Mouse (Mus musculus) MEL (cell line): ENCODE measurements around the gene Bmp7. TPM values are rescaled to one million over a fixed set of nuclear protein-coding genes. Genes with fewer than 3 reads are reported as not detected.

ENCODE experiments used
- DNase-seq: peaks from one replicate; pipeline ENCODE4 v3.0.0; 2011; ENCODE audit warnings: low read depth, low spot score
- H3K27ac ChIP-seq: 2 replicates; pipeline ENCODE4 v1.5.1; 2012; ENCODE audit warnings: low read depth, mild to moderate bottlenecking, control low read depth, low read length, moderate library complexity; ENCODE audit not compliant: control insufficient read depth
- H3K27me3 ChIP-seq, 2 experiments: fragments of 150-350 bp in 1 of 2; sonication (generic) in 1 of 2; 2 replicates each; pipeline ENCODE4 v1.6.1; 2012; ENCODE audit warnings: low read length in 2 of 2, mild to moderate bottlenecking in 2 of 2, improper control_type of control experiment in 1 of 2, moderate library complexity in 1 of 2; ENCODE audit not compliant: insufficient read depth in 2 of 2, control insufficient read depth in 1 of 2
- H3K36me3 ChIP-seq, 2 experiments: 2 replicates each; pipeline ENCODE4 v1.6.1; 2012 to 2014; ENCODE audit warnings: low read length in 2 of 2, improper control_type of control experiment in 1 of 2, inconsistent platforms in 1 of 2, mild to moderate bottlenecking in 1 of 2; ENCODE audit not compliant: insufficient read depth in 2 of 2, control insufficient read depth in 1 of 2
- H3K4me1 ChIP-seq, 2 experiments: fragments of 150-350 bp in 1 of 2; sonication (generic) in 1 of 2; 2 replicates each; pipeline ENCODE4 v1.6.1; 2012; ENCODE audit warnings: low read length in 2 of 2, improper control_type of control experiment in 1 of 2, mild to moderate bottlenecking in 1 of 2; ENCODE audit not compliant: insufficient read depth in 2 of 2, control insufficient read depth in 1 of 2
- H3K4me3 ChIP-seq, 2 experiments: fragments of 150-350 bp in 1 of 2; sonication (generic) in 1 of 2; 2 replicates each; pipeline ENCODE4 v1.5.1; 2012; ENCODE audit warnings: low read depth in 2 of 2, low read length in 2 of 2, mild to moderate bottlenecking in 2 of 2, moderate library complexity in 2 of 2, control low read depth in 1 of 2, improper control_type of control experiment in 1 of 2; ENCODE audit not compliant: control insufficient read depth in 1 of 2, insufficient read depth in 1 of 2
- H3K79me2 ChIP-seq: 2 replicates; pipeline ENCODE4 v1.6.1; 2012; ENCODE audit warnings: mild to moderate bottlenecking, low read length, moderate library complexity; ENCODE audit not compliant: control insufficient read depth, poor library complexity, insufficient read depth
- H3K9ac ChIP-seq: 2 replicates; pipeline ENCODE4 v1.6.1; 2012; ENCODE audit warnings: low read depth, mild to moderate bottlenecking, control low read depth, low read length, moderate library complexity; ENCODE audit not compliant: control insufficient read depth, poor library complexity, severe bottlenecking
- H3K9me3 ChIP-seq: fragments of 150-350 bp; sonication (generic); replicated peaks from 2 replicates; pipeline ENCODE4 v1.6.1; 2012; ENCODE audit warnings: mild to moderate bottlenecking, low read length, improper control_type of control experiment, moderate library complexity; ENCODE audit not compliant: insufficient read depth
- CHD2 ChIP-seq: IDR thresholded peaks from 2 replicates; pipeline ENCODE4 v1.6.1; 2011; ENCODE audit warnings: low read length, improper control_type of control experiment
- CTCF ChIP-seq, 3 experiments: IDR thresholded peaks in 2 of 3; conservative IDR thresholded peaks in 1 of 3; 2 replicates each; pipeline ENCODE4 v1.5.1; 2011 to 2012; ENCODE audit warnings: low read length in 3 of 3, low read depth in 2 of 3, mild to moderate bottlenecking in 2 of 3, improper control_type of control experiment in 1 of 3, inconsistent platforms in 1 of 3, mixed read lengths in 1 of 3, moderate library complexity in 1 of 3; ENCODE audit not compliant: control insufficient read depth in 1 of 3, insufficient read depth in 1 of 3, poor library complexity in 1 of 3, severe bottlenecking in 1 of 3
- ELF1 ChIP-seq: IDR thresholded peaks from 2 replicates; pipeline ENCODE4 v1.6.1; 2014; ENCODE audit warnings: low read depth, mild to moderate bottlenecking, inconsistent platforms, low read length, improper control_type of control experiment, moderate library complexity
- EP300 ChIP-seq, 2 experiments: IDR thresholded peaks; 2 replicates each; pipeline ENCODE4 v1.6.1; 2011; ENCODE audit warnings: improper control_type of control experiment in 2 of 2, low read length in 2 of 2, low read depth in 1 of 2, mild to moderate bottlenecking in 1 of 2
- ETS1 ChIP-seq: IDR thresholded peaks from 2 replicates; pipeline ENCODE4 v1.6.1; 2012; ENCODE audit warnings: low read depth, mild to moderate bottlenecking, inconsistent platforms, low read length, improper control_type of control experiment, moderate library complexity
- GABPA ChIP-seq: IDR thresholded peaks from 2 replicates; pipeline ENCODE4 v1.6.1; 2012; ENCODE audit warnings: low read depth, mild to moderate bottlenecking, inconsistent platforms, low read length, improper control_type of control experiment, moderate library complexity
- HCFC1 ChIP-seq: IDR thresholded peaks from 2 replicates; pipeline ENCODE4 v1.6.1; 2012; ENCODE audit warnings: low read depth, mild to moderate bottlenecking, inconsistent platforms, low read length, improper control_type of control experiment, moderate library complexity
- KAT2A ChIP-seq: conservative IDR thresholded peaks from 2 replicates; pipeline ENCODE4 v1.6.1; 2012; ENCODE audit warnings: low read depth, low read length, improper control_type of control experiment, inconsistent platforms
- MAFK ChIP-seq: IDR thresholded peaks from 2 replicates; pipeline ENCODE4 v1.6.1; 2011; ENCODE audit warnings: low read depth, mild to moderate bottlenecking, low read length, improper control_type of control experiment, borderline replicate concordance
- MAZ ChIP-seq: IDR thresholded peaks from 2 replicates; pipeline ENCODE4 v1.6.1; 2012; ENCODE audit warnings: low read depth, mild to moderate bottlenecking, inconsistent platforms, low read length, improper control_type of control experiment
- MEF2A ChIP-seq: IDR thresholded peaks from 2 replicates; pipeline ENCODE4 v1.6.1; 2014; ENCODE audit warnings: low read depth, mild to moderate bottlenecking, inconsistent platforms, low read length, improper control_type of control experiment; ENCODE audit not compliant: poor library complexity, insufficient replicate concordance, severe bottlenecking; ENCODE audit errors: extremely low read depth
- MXI1 ChIP-seq: IDR thresholded peaks from 2 replicates; pipeline ENCODE4 v1.6.1; 2011; ENCODE audit warnings: mild to moderate bottlenecking, low read depth, low read length, improper control_type of control experiment
- MYB ChIP-seq: IDR thresholded peaks from 2 replicates; pipeline ENCODE4 v1.6.1; 2011; ENCODE audit warnings: mild to moderate bottlenecking, low read depth, low read length, improper control_type of control experiment
- MYC ChIP-seq: IDR thresholded peaks from 2 replicates; pipeline ENCODE4 v1.6.1; 2011; ENCODE audit warnings: low read depth, mild to moderate bottlenecking, low read length, improper control_type of control experiment, moderate library complexity
- NELFE ChIP-seq: IDR thresholded peaks from 2 replicates; pipeline ENCODE4 v1.6.1; 2011; ENCODE audit warnings: low read depth, low read length, improper control_type of control experiment
- NRF1 ChIP-seq: IDR thresholded peaks from 2 replicates; pipeline ENCODE4 v1.6.1; 2014; ENCODE audit warnings: low read depth, mild to moderate bottlenecking, inconsistent platforms, low read length, improper control_type of control experiment, moderate library complexity; ENCODE audit not compliant: poor library complexity, insufficient read depth, severe bottlenecking
- POLR2AphosphoS5 ChIP-seq: IDR thresholded peaks from 2 replicates; pipeline ENCODE4 v1.6.1; 2012; ENCODE audit warnings: low read depth, borderline replicate concordance, mild to moderate bottlenecking, inconsistent platforms, low read length, moderate library complexity, mixed read lengths
- RCOR1 ChIP-seq: IDR thresholded peaks from 2 replicates; pipeline ENCODE4 v1.6.1; 2012; ENCODE audit warnings: low read depth, mild to moderate bottlenecking, inconsistent platforms, low read length, improper control_type of control experiment
- SIN3A ChIP-seq: IDR thresholded peaks from 2 replicates; pipeline ENCODE4 v1.6.1; 2012; ENCODE audit warnings: low read length, improper control_type of control experiment, inconsistent platforms
- SMC3 ChIP-seq: IDR thresholded peaks from 2 replicates; pipeline ENCODE4 v1.6.1; 2011; ENCODE audit warnings: low read depth, low read length, improper control_type of control experiment
- TBP ChIP-seq: IDR thresholded peaks from 2 replicates; pipeline ENCODE4 v1.8.0; 2011; ENCODE audit warnings: low read depth, low read length, improper control_type of control experiment
- UBTF ChIP-seq: IDR thresholded peaks from 2 replicates; pipeline ENCODE4 v1.6.1; 2012; ENCODE audit warnings: low read depth, mild to moderate bottlenecking, inconsistent platforms, low read length, improper control_type of control experiment, moderate library complexity, borderline replicate concordance; ENCODE audit not compliant: insufficient read depth
- USF1 ChIP-seq: IDR thresholded peaks from 2 replicates; pipeline ENCODE4 v1.6.1; 2014; ENCODE audit warnings: low read depth, mild to moderate bottlenecking, inconsistent platforms, low read length, improper control_type of control experiment, moderate library complexity
- USF2 ChIP-seq, 2 experiments: IDR thresholded peaks; 2 replicates each; pipeline ENCODE4 v1.6.1; 2011 to 2012; ENCODE audit warnings: improper control_type of control experiment in 2 of 2, low read length in 2 of 2, borderline replicate concordance in 1 of 2, inconsistent platforms in 1 of 2, low read depth in 1 of 2, mild to moderate bottlenecking in 1 of 2; ENCODE audit not compliant: insufficient read depth in 1 of 2
- ZC3H11A ChIP-seq: IDR thresholded peaks from 2 replicates; pipeline ENCODE4 v1.6.1; 2012; ENCODE audit warnings: low read depth, mild to moderate bottlenecking, inconsistent platforms, low read length, improper control_type of control experiment
- ZMIZ1 ChIP-seq: IDR thresholded peaks from 2 replicates; pipeline ENCODE4 v1.6.1; 2012; ENCODE audit warnings: low read depth, mild to moderate bottlenecking, inconsistent platforms, low read length, improper control_type of control experiment, moderate library complexity
- ZNF384 ChIP-seq: IDR thresholded peaks from 2 replicates; pipeline ENCODE4 v1.6.1; 2012; ENCODE audit warnings: low read depth, mild to moderate bottlenecking, inconsistent platforms, low read length, improper control_type of control experiment
- polyA plus RNA-seq, 2 experiments: library from polyadenylated mRNA; stranded (reverse) in 1 of 2; unstranded in 1 of 2; fragments of >175 nt in 1 of 2; fragments of >200 nt in 1 of 2; gene quantifications; 2 replicates each; pipeline versions ENCODE4 v1.2.1 to v1.2.4; 2012; ENCODE audit warnings: low replicate concordance in 2 of 2, low read depth in 1 of 2; ENCODE audit not compliant: insufficient read length in 2 of 2, insufficient read depth in 1 of 2, missing spikeins in 1 of 2
- total RNA-seq: library from RNA; depleted of rRNA; stranded (reverse); fragments of 300-350 nt; gene quantifications from 2 replicates; pipeline ENCODE4 v1.2.3, GENCODE M21; 2012

The Bmp7 gene
- total and polyA plus RNA-seq, 3 experiments = not detected

DNA sequence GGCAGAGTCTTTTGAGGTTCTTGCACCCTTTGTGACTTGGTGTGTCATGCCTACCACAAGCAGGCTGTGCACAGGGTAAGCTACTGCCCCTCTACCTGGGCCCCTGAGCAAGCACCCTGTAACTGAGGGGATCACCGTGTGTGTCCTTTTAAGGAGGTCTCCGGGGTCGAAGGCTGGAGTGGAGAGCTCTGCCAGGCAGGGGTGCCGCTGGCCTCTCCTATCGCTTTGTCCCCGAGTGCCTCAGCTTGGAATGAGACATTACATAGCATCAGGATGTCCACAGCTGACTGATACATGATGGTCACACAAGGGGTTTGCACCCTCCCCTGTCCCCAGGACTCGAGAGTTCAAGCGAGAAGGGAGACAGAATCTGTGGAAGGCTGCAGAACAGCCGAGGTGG, 96.2 kb downstream of the Bmp7 start:
- Histone ChIP-seq H3K9ac (no peak overlapping the region), H3K4me1 (no peaks in the 10 kb centered on the region), H3K36me3 (no peaks in the 10 kb centered on the region), H3K9me3 (no peaks in the 10 kb centered on the region), H3K27ac (no peak overlapping the region), H3K79me2 (no peaks in the 10 kb centered on the region), H3K4me3 (no peak overlapping the region), H3K27me3 (no peaks in the 10 kb centered on the region)
- TF ChIP-seq SMC3 (no peak), POLR2AphosphoS5 (no peak), UBTF (no peak), ETS1 (no peak), NELFE (no peak), MYB (no peak), CTCF (IDR thresholded peaks at IDR 0.05 in 2 of 3, conservative IDR thresholded peaks at IDR 0.05 in 1 of 3; ENCODE audit: control insufficient read depth in 1 of 3, insufficient read depth in 1 of 3, low read depth in 2 of 3, low read length in 3 of 3, poor library complexity in 1 of 3, severe bottlenecking in 1 of 3) (no peak), MXI1 (no peak), TBP (no peak), ELF1 (no peak), USF1 (no peak), ZC3H11A (no peak), ZNF384 (no peak), EP300 (IDR thresholded peaks at IDR 0.05; ENCODE audit: low read depth in 1 of 2, low read length in 2 of 2) (no peak), MEF2A (no peak), USF2 (IDR thresholded peaks at IDR 0.05; ENCODE audit: borderline replicate concordance in 1 of 2, insufficient read depth in 1 of 2, low read depth in 1 of 2, low read length in 2 of 2) (no peak)
- no peak for DNase-seq

GRCm38 (mm10) chr2:172842306-172842705, 97.8 kb downstream of the Bmp7 start:
- H3K27ac ChIP-seq = no peak overlapping the region
- no peak overlapping the region for H3K9ac ChIP-seq
- H3K79me2 ChIP-seq = no peaks in the 10 kb centered on the region
- no peak overlapping the region for H3K4me3 ChIP-seq
- no peak for TF ChIP-seq MAFK
- no peak for TF ChIP-seq MEF2A
- no peak for TF ChIP-seq ZMIZ1
- TF ChIP-seq EP300 (IDR thresholded peaks at IDR 0.05; ENCODE audit: low read depth in 1 of 2, low read length in 2 of 2) = no peak
- no peak for TF ChIP-seq MYB
- TF ChIP-seq ELF1 = no peak
- no peak for TF ChIP-seq UBTF
- TF ChIP-seq SMC3 = no peak
- TF ChIP-seq HCFC1 = no peak
- TF ChIP-seq TBP = no peak
- no peak for TF ChIP-seq KAT2A
- no peak for TF ChIP-seq GABPA
- TF ChIP-seq MYC = no peak
- no peak for TF ChIP-seq ZNF384
- TF ChIP-seq RCOR1 = no peak
- TF ChIP-seq MXI1 = no peak
- no peak for TF ChIP-seq SIN3A
- no peak for TF ChIP-seq NRF1
- TF ChIP-seq MAZ = no peak
- TF ChIP-seq CHD2 = no peak
- no peaks in the 10 kb centered on the region for H3K27me3 ChIP-seq
- H3K36me3 ChIP-seq = no peaks in the 10 kb centered on the region
- H3K4me1 ChIP-seq = no peaks in the 10 kb centered on the region
- H3K9me3 ChIP-seq = no peaks in the 10 kb centered on the region
- DNase-seq = no peak
